Mouse (Mus musculus): ENCODE data around the gene Psmb2. TPM values are rescaled to one million over a fixed set of nuclear protein-coding genes. Genes with fewer than 3 reads are reported as not detected.

Gene Psmb2
- polyA plus RNA-seq, 1 experiment from 2014 or later = 342 TPM

DNA sequence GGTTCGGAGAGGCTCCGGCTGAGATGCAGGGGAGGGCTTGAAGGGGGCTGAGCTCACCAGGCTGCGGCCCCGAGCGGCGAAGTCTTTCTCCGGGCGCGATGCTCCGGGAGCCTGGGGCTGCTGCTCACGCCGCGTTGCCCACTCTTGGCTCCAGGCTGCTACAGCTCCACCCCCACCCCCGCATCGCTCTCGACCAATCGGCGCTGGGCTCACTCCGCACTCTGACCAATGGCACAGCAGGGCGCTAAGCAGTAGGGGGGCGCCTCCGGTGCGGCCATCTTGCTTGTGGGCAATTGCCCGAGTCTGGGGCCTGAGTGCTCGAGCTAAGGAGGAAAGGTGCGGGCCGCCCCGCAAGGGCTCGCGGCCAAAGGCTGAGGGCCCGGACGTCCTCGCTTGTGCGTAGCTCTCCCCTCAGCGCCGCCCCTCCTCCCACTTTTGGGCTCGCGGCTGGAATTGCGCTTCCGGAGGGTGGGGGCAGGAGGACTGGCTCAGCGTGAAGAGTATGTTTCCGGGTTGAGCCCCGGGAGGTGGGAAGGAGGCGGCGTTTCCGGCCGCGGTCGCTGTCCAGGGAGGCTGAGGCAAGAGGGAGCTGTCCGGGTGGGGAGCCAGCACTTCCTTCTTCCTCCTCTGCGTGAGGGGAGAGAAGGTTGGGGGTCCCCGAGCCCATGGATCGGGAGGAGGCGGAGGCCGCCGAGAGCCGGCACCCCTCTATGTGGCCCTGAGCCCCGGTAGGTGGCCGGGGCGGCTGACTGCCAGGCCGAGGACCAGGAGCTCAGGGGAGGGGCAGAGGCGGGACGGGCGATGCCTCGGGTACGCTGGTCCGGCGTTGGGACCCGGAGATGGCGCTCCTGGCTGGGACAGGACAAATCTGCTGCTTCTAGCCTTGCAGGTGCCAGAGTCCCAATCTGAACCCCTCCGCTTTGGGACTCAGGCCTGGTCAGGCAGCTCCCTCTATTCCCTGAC is 76.1 kb downstream of the Psmb2 start, which contains the start of the genes Ncdn and AU040320:
Gene Ncdn, minus strand, starts transcription at position 171 of the 963 bp plus-strand sequence.
Gene AU040320, plus strand, starts transcription at position 277 of the 963 bp plus-strand sequence.
- Histone ChIP-seq H3K9me3 (ENCODE audit: low read length) (no peaks in the 10 kb centered on the region), H3K4me3 (ENCODE audit: low read depth, low read length) (peak within 1 kb of the TSS; percentile 86), H3K9ac (replicated peaks; ENCODE audit: low read depth) (peak within 1 kb of the TSS; percentile 76), H3K4me2 (replicated peaks; ENCODE audit: low read depth, low read length) (peak within 1 kb of the TSS; percentile 96), H3K4me1 (ENCODE audit: insufficient read depth, low read depth, low read length) (peaks cover 18% of the 10 kb centered on the region; the same call in 1 of the 2 replicates), H3K27me3 (replicated peaks; ENCODE audit: insufficient read depth, low read length) (no peaks in the 10 kb centered on the region), H3K27ac (ENCODE audit: low read length) (peak within 1 kb of the TSS; percentile 96), H3K36me3 (ENCODE audit: insufficient read depth, low read length) (peaks cover 6% of the 10 kb centered on the region; the same call in 1 of the 2 replicates)
- WGBS = 2% methylated on average over 58 of the region's 71 CpGs
- DNase-seq (ENCODE audit: low spot score) (peak; percentile 98), ATAC-seq (peak; percentile 99)
- TF ChIP-seq CTCF (IDR thresholded peaks at IDR 0.05) (no peak), EP300 (IDR thresholded peaks at IDR 0.05) (peak; percentile 78)

DNA sequence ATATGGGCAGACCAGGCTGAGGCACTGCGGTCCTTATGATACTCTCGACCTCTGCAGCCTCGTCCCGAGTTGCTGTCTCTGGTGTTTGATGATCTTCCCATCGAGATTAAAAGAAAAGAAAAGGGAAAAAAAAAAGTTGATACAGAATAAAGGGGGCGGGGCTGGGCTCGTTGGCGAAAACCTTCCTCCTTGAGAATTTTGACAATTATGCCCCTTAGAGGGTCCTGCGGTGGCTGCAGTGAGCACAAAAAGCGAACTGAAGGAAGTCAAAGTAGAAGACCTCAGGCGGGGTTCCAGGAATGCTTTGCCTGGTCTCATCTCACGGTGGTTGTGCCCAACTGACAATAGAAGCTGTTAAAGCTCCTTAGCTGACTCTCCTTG is 76.8 kb downstream of the Psmb2 start:
- Histone ChIP-seq H3K36me3 (ENCODE audit: insufficient read depth, low read length) (0 out of 2 replicates have a peak, but pooled peaks cover 4% of the 10 kb centered on the region), H3K9ac (replicated peaks; ENCODE audit: low read depth) (peak overlapping the region; percentile 76), H3K4me2 (replicated peaks; ENCODE audit: low read depth, low read length) (peak overlapping the region; percentile 96), H3K4me1 (ENCODE audit: insufficient read depth, low read depth, low read length) (peaks cover 18% of the 10 kb centered on the region; the same call in 1 of the 2 replicates), H3K27me3 (replicated peaks; ENCODE audit: insufficient read depth, low read length) (no peaks in the 10 kb centered on the region), H3K9me3 (ENCODE audit: low read length) (no peaks in the 10 kb centered on the region), H3K27ac (ENCODE audit: low read length) (peak overlapping the region; percentile 96), H3K4me3 (ENCODE audit: low read depth, low read length) (peak overlapping the region; percentile 86)
- ATAC-seq = no peak
- DNase-seq (ENCODE audit: low spot score) = no peak
- WGBS = 2% methylated on average over 12 of the region's 12 CpGs
- TF ChIP-seq EP300 (IDR thresholded peaks at IDR 0.05) (no peak), CTCF (IDR thresholded peaks at IDR 0.05) (no peak)

GRCm38 (mm10) chr4:126754736-126755374 is 77.4 kb downstream of the Psmb2 start:
- peak overlapping the region; percentile 96; the same call in 1 of the 2 replicates for H3K27ac ChIP-seq (ENCODE audit: low read length)
- H3K4me3 ChIP-seq (ENCODE audit: low read depth, low read length) = peak overlapping the region; percentile 86; the same call in 1 of the 2 replicates
- peak; percentile 69 for DNase-seq (ENCODE audit: low spot score)
- H3K9ac ChIP-seq (replicated peaks; ENCODE audit: low read depth) = no peak overlapping the region
- TF ChIP-seq EP300 (IDR thresholded peaks at IDR 0.05) (peak; percentile 38; the same call in 1 of the 2 replicates), CTCF (IDR thresholded peaks at IDR 0.05) (peak; percentile 12; the same call in 1 of the 2 replicates)
- 22% methylated on average over 12 of the region's 12 CpGs for WGBS
- ATAC-seq = no peak
- H3K4me2 ChIP-seq (replicated peaks; ENCODE audit: low read depth, low read length) = peak overlapping the region; percentile 96
- H3K27me3 ChIP-seq (replicated peaks; ENCODE audit: insufficient read depth, low read length) = no peaks in the 10 kb centered on the region
- H3K9me3 ChIP-seq (ENCODE audit: low read length) = no peaks in the 10 kb centered on the region
- 0 out of 2 replicates have a peak, but pooled peaks cover under 1% of the 10 kb centered on the region for H3K36me3 ChIP-seq (ENCODE audit: insufficient read depth, low read length)
- peaks cover 18% of the 10 kb centered on the region; the same call in 1 of the 2 replicates for H3K4me1 ChIP-seq (ENCODE audit: insufficient read depth, low read depth, low read length)

DNA sequence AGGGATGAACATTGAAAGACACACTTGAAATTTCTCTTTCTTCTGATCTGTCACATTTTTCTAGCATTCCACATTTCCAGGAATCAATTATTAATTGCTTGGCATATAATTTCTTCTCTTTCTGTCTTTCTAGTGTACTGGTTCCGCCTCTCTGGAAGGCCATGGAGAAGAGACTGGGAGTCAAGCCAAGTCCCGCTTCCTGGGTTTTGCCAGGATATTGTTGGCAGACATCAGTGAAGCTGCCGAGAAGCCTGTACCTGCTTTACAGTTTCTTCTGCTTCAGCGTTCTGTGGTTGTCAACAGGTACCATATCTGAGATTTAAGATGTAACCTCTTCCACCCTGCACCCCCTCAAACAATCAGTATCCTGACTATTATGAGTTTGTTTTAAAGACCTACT is 79.3 kb downstream of the Psmb2 start:
- Histone ChIP-seq H3K9ac (replicated peaks; ENCODE audit: low read depth) (no peak overlapping the region), H3K27ac (ENCODE audit: low read length) (no peak overlapping the region), H3K4me3 (ENCODE audit: low read depth, low read length) (no peak overlapping the region), H3K4me1 (ENCODE audit: insufficient read depth, low read depth, low read length) (peaks cover 18% of the 10 kb centered on the region; the same call in 1 of the 2 replicates), H3K27me3 (replicated peaks; ENCODE audit: insufficient read depth, low read length) (no peaks in the 10 kb centered on the region), H3K36me3 (ENCODE audit: insufficient read depth, low read length) (no peaks in the 10 kb centered on the region), H3K9me3 (ENCODE audit: low read length) (no peaks in the 10 kb centered on the region), H3K4me2 (replicated peaks; ENCODE audit: low read depth, low read length) (no peak overlapping the region)
- WGBS = 32% methylated on average over 4 of the region's 4 CpGs
- DNase-seq (ENCODE audit: low spot score) (peak; percentile 24), ATAC-seq (no peak)
- TF ChIP-seq EP300 (IDR thresholded peaks at IDR 0.05) = no peak
- no peak for TF ChIP-seq CTCF (IDR thresholded peaks at IDR 0.05)

DNA sequence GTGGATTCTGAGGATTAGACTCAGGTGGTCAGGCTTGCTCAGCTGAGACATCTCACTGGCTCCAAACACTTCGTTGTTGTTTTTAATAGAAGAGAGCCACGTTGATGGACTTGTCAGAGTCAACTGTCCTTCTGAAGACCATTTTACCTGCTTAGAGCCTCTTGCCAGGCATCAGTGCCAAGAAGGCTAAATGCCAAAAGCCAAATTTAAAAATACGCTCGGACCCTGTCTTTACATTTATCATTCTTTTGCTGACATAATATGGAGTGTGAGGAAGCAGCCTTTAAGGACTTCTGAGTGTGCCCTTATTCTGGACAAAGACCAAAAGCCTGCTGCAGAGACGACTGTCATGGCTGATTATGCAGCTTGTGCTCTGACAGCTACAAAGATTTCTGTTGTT is 80.9 kb downstream of the Psmb2 start:
- no peaks in the 10 kb centered on the region for H3K9me3 ChIP-seq (ENCODE audit: low read length)
- 59% methylated on average over 5 of the region's 5 CpGs for WGBS
- H3K4me3 ChIP-seq (ENCODE audit: low read depth, low read length) = no peak overlapping the region
- ATAC-seq (no peak), DNase-seq (ENCODE audit: low spot score) (no peak)
- H3K4me2 ChIP-seq (replicated peaks; ENCODE audit: low read depth, low read length) = no peak overlapping the region
- no peak overlapping the region for H3K9ac ChIP-seq (replicated peaks; ENCODE audit: low read depth)
- no peaks in the 10 kb centered on the region for H3K27me3 ChIP-seq (replicated peaks; ENCODE audit: insufficient read depth, low read length)
- H3K36me3 ChIP-seq (ENCODE audit: insufficient read depth, low read length) = no peaks in the 10 kb centered on the region
- no peak overlapping the region for H3K27ac ChIP-seq (ENCODE audit: low read length)
- TF ChIP-seq EP300 (IDR thresholded peaks at IDR 0.05) (no peak), CTCF (IDR thresholded peaks at IDR 0.05) (no peak)
- peaks cover 9% of the 10 kb centered on the region for H3K4me1 ChIP-seq (ENCODE audit: insufficient read depth, low read depth, low read length)

Other genes starting within 250 kb of the Psmb2 start
- gene Ago3, start 248.1 kb upstream of the Psmb2 start, polyA plus RNA-seq (2015; fragmentation: Nextera tagmentation; extraction: Ambion mirVana) = 8.6 TPM in 2 replicates
- 5.4 and 5.7 TPM in 2 replicates for gene Ago1, start 209.0 kb upstream of the Psmb2 start, polyA plus RNA-seq (2015; fragmentation: Nextera tagmentation; extraction: Ambion mirVana)
- gene Ago4, start 144.2 kb upstream of the Psmb2 start, polyA plus RNA-seq (2015; fragmentation: Nextera tagmentation; extraction: Ambion mirVana) = 5.6 and 6.1 TPM in 2 replicates
- gene Clspn, start 120.7 kb upstream of the Psmb2 start, polyA plus RNA-seq (2015; fragmentation: Nextera tagmentation; extraction: Ambion mirVana) = 3.2 and 3.5 TPM in 2 replicates
- gene 5730409E04Rik, start 67.8 kb upstream of the Psmb2 start, polyA plus RNA-seq (2015; fragmentation: Nextera tagmentation; extraction: Ambion mirVana) = 2.6 and 3.0 TPM in 2 replicates
- not detected in 2 replicates for gene Tfap2e, start 58.6 kb downstream of the Psmb2 start, polyA plus RNA-seq (2015; fragmentation: Nextera tagmentation; extraction: Ambion mirVana)
- gene Ncdn, start 75.8 kb downstream of the Psmb2 start, polyA plus RNA-seq (2015; fragmentation: Nextera tagmentation; extraction: Ambion mirVana) = 12.3 and 12.4 TPM in 2 replicates
- gene AU040320, start 75.9 kb downstream of the Psmb2 start, polyA plus RNA-seq (2015; fragmentation: Nextera tagmentation; extraction: Ambion mirVana) = 20.8 and 22.2 TPM in 2 replicates